Mouse (Mus musculus): ENCODE measurements around the gene Tst. TPM values are rescaled to one million over a fixed set of nuclear protein-coding genes. Genes with fewer than 3 reads are reported as not detected.
A peak's percentile ranks its signal among the peaks of the same experiment; 100 is the strongest.

Tst gene
- total RNA-seq, 2 experiments from 2014 or later, result 21.7 to 24.2 TPM

DNA sequence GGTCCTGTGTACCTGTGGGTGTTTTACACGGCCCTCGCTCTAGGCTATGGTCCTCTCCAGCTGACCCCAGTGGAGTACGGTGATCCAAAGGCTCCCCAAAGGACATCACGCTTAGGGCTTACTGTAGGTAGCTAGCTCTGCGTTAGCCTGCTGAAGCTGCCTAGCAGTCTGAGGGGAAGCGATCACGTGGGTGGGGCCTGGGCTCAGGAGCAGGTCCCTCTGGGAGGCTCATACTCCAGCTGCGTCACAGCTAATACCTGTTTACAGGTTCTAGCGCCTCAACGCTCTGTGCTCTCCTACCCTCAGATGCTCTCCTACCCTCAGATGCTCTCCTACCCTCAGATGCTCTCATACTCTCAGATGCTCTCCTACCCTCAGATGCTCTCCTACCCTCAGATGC, 25.2 kb upstream of the Tst start:
- DNase-seq (ENCODE audit: low spot score), result no peak

DNA sequence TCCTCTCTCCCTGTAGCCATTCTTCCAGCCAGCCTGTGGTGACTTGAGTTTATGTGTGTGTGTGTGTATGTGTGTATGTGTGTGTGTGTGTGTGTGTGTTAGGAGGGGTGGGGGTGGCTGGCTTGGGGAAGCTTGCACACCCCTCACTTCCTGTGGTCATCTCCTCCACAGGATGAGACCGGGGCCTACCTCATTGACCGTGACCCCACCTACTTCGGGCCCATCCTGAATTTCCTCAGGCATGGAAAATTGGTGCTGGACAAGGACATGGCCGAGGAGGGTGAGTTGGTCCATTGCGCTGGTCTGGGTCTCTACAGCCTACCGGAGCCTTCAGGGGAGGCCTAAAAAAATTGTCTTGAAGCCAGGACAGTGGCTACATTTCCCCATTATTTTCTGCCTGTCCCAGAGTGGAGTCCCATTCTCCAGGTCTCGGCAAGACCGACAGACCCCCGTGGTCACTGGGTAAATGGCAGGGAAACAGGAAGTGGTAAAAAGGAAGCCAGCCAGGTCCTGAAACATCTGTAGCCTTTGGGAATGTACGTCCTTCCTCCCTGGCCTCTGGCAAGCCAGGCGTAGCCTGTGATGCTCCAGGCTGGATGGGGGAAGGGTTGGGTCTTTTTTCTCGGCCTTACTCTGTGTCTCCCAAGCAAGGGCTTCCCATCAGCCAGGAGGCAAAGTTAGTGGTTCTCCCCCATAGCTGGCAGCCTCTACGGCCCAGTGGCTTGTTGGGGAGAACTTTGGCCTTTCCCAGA, 24.3 kb upstream of the Tst start:
- no peak for DNase-seq (ENCODE audit: low spot score)

DNA sequence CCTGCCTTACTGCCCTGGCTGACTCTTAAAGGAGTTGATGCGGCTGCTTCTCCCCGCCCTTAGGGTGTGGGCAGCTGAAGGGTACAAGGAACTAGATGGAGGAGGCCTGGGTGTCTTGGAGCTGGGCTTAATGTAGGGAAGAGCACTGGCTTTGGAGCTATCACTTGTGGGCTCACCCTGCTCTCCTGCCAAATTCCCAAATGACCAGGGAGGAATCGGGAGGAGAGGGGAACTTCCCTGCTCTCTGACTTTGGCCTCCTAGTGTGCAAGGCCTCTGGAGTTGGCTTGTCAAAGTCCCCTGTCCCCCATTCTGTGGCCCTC, 23.4 kb upstream of the Tst start:
- no peak for DNase-seq (ENCODE audit: low spot score)

DNA sequence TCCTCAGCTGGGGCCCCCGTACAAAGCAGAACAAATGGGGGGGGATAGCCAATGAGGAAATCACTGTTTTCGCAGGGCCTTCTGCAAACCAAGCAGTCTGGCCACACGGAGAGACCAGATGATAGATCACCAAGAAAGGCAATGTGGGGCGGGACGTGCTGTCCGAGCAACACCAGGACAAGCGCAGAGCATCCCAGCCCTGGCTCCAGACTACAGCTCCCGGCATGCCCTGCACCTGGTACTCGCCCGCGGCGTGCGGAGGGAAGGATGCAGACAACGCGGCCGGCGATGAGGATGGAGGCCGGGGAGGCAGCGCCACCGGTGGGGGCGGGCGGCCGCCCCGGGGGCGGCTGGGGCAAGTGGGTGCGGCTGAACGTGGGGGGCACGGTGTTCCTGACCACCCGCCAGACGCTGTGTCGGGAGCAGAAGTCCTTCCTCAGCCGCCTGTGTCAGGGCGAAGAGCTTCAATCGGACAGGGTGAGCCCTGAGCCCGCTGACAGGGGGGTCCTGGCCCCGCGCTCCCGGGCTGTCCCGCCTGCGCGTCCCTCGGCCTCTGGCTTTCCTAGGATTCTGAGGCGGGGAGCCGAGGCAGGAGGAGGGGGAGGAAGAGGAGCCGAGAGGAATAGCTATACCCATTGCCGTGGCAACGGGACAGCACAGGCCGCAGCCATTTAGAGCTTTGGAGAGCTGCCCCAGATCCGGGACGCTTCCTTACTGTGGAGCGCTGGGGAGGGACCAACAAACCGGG, 22.9 kb upstream of the Tst start, which contains the start of gene Kctd17:
Kctd17 (plus strand) TSS at position 174 of the 748 bp plus-strand sequence.
- DNase-seq (ENCODE audit: low spot score), result peak; percentile 73

DNA sequence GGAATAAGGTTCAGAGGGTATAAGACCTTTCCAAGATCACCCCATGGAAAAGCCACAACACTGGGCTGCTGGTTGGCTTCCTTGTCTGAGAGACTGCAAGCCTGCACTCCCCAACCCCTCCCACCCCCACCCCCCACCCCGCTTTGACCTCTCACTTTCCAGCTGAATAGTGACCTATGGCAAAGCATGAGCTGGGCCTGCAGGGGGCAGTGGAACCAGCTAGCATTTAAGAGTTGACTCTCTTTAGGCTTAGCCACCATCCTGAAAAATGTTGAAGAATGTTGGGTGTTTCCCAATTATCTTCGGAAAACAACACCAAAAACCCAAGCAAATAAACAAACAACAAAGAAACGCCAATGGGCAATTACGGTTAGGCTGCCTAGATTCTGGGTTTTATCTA, 19.5 kb upstream of the Tst start:
- DNase-seq (ENCODE audit: low spot score), result no peak

DNA sequence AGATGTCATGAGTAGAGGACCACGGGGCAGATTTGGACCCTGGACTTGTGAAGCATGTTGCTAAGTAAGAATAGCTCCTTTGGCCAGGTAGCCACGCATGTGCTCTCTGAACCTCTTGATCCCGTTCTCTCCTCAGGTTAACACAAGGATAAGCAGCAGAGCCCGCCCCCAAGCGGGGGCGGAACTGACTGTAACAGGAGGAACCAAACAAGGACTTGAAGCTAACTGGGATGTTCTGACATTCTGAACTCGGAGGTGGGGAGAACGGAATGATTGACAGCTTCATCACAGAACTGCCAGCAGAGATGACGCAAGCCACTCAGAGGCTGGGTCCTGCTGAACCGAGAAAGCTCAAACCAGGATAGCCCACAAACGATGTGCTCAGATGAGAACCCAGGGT, 18.8 kb upstream of the Tst start:
- no peak for DNase-seq (ENCODE audit: low spot score)

DNA sequence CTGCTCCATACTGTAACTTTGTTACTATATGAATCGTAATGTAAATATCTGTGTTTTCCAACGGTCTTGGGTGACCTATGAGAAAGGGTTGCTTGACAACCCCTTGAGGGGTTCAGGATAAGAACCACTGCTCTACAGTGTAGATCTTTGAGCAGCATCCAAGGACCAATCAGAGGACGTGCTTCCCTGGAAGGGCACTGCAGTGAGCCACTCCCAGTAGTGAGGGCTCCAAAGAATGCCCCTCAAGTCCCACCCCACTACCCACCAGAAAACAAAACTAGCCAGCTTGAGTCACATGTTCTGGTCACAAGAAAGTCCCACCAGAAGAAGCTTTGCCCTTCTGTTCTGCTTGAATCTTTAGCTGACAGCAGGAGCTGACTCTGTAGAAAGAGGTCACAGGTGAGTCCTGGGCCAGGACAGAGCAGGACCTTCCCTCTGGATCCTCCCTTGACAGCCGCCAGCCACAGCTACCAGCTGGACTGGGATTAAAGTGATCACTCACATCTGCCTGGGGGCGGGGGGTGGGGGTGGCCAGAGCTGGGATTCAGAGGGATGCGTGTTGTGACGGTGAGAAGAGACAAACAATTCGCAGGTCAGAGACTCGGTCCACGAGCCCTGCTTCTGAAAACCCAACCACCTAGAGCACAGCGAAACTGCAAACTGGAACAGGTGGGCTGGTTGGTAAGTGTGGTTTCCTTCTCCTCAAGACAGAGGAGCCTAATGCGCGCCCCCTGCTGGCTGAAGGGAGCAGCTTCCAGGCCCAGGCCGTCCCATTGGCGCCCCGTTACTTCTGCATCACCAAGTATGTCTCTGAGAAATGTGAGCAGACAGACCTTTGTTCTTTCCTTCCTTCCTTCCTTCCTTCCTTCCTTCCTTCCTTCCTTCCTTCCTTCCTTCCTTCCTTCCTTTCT, 16.6 kb upstream of the Tst start:
- peak; percentile 80 for DNase-seq (ENCODE audit: low spot score)

DNA sequence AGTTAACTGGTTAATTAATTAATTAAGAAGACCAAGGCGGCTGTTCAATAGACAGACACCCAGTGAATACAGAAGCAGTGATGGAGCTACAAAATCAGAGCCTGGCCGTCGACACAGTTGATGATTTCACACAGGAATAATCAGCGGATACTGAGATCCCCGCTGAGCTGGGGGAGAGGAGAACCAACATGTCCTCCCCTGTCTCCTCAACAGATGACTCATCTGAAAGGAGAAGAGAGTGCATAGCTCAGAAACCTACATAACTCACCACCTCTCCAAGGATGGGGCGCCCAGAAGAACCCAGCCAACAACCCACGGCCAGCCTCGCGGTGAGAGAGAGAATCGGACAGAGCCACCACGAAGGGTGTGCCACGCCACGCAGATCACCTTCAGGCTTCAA, 14.7 kb upstream of the Tst start:
- DNase-seq (ENCODE audit: low spot score), result no peak

DNA sequence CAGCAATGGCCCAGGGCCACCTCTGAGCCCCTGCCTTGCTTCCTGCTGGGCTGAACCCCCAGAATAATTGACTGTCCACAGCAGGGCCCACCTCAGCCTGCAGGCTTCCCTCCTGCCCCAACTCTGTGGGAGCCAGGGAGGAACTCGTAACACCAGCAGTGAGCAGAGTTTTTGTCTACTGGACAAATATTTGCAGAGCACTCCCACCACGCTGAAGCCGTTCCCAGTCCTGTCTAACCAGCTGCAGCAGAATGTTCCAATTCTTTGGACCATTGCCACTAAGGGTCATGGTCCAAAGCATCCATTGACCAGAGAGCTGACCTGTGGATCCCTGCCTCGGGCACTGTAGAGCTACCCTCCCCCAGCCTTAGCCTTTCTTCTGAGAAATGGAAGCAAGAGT, 11.2 kb upstream of the Tst start:
- DNase-seq (ENCODE audit: low spot score), result no peak

DNA sequence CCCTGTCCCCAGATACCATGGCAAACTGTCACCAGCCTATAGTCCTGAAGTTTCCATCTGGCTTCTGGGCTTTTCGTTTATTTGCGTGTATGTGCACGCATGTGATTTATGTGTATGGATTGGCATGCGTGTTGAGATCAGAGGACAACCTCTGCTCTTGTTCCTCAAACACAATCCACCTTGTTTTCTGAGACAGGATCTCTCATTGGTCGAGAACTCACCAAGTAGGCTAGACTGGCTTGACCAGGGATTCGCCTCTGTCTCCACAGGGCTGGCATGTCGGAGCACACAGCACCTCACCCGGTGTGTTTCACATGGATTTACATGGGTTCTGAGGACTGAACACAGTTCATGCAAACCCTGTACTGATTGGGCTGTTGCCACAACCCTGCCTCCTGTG, 8.4 kb upstream of the Tst start:
- no peak for DNase-seq (ENCODE audit: low spot score)

DNA sequence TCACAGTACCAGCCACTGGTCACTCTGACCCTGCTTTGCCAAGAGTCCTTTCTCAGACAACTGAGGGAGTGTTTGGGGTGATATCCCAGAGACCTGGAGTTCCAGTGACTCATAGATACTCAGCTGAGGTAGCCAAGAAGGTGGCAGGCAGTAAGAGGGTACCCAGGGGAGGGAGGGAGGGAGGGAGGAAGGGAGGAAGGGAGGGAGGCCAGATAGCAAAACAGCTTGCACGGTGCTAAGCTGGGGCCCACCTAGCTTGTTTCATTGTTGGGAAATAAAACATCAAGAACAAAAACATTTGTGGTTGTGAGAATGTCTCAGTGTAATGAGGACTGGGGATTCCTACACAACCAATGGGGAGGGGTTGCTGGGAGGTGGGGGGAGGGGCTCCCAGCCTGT, 8.0 kb upstream of the Tst start:
- no peak for DNase-seq (ENCODE audit: low spot score)

DNA sequence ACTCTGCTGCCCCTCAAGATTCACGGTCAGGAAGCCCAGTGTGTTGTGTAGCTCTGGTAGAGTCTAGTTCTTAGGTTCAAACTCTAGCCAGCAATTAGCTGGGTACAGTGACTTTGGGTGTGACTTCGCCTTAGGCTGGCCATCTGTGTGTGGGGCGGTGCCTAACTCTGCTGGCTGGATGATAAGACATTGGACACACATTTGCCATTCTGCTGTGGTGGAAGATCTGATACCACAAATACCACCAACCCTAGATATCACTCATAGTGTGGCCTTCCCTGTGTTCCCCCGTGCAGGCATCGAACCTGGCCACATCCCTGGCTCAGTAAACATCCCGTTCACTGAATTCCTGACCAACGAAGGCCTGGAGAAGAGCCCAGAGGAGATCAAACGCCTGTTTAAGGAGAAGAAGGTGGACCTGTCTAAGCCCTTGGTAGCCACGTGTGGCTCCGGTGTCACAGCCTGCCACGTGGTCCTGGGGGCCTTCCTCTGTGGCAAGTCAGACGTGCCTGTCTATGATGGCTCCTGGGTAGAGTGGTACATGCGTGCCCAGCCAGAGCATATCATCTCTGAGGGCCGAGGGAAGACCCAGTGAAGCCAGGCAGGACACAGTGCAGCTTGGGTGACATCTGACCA, 7.5 kb upstream of the Tst start:
- DNase-seq (ENCODE audit: low spot score), result no peak

DNA sequence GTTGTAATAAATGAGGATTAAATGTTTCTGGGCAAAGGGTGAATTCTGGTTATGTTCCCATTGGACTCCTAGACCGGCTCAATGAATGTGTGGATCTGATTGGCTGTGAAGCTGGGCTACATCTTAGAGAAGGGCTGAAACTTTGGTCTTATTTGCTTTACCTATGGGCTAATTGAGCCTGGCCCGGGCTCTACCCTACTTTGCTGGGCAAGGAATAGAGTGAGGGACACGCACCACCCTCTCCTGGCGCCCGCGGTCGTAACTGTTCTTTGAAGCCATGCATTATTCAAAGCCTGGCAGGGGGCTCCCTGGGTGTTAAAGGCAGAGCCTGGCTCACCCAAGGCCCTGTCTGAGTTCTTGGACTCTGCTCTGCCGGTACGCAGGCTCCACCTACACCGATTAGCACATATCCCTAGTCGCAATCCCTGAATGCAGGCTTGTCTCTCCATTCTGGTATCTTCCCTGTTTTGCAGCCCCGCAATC, 3.9 kb upstream of the Tst start:
- DNase-seq (ENCODE audit: low spot score), result no peak

DNA sequence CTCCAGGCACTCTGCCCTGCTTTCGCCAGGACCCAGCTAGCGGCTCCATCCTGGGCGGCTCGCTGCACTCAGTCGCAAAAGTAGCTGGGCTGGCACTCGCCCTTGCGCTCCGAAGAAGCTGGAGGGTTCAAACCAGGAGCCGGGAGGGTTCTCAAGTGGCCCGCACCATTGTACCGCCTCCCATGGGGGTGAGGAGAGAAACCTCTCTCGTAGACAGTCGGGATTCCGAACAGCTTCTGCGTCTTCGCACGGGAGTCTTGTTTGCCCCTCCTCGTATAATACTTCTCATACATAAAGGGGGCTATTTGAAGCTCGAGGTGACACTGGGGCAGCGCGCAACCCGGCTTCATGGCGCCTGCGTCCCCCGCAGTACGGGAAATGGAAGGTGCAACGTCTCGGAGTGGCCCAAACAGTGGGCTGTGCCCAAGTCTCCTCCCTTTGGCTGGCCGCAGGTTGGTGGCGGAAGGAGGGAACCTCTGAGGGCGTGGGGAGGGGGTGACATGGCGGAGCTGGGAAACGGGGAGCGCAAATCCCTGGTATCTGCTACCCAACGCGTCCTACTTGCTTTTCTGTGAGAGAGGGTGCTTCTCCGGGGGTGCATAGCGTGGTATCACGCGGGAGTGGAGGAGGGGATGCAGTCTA, 707 bp upstream of the Tst start, which contains the start of gene Mpst:
Mpst (plus strand) TSS at position 124 of the 642 bp plus-strand sequence.
- DNase-seq (ENCODE audit: low spot score), result peak; percentile 92

DNA sequence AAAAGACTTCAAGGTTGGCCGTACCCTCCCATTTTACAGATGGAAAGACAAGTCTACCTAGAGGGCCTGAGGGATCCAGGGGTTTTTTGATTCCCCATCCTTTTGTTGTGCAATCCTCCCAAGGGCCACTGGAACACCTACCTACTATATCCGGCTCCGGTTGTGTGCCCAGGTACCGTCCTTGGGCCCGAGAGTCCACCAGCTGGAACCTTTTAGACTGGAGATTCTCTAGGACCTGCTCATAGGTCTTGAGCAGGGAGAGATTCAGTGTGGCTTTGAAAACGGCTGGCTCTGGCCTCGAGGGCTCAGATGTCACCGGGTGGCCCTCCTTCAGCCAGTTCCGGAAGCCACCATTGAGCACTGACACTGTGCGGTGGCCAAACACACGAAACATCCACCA, 609 bp downstream of the Tst start:
- peak; percentile 13 for DNase-seq (ENCODE audit: low spot score)

DNA sequence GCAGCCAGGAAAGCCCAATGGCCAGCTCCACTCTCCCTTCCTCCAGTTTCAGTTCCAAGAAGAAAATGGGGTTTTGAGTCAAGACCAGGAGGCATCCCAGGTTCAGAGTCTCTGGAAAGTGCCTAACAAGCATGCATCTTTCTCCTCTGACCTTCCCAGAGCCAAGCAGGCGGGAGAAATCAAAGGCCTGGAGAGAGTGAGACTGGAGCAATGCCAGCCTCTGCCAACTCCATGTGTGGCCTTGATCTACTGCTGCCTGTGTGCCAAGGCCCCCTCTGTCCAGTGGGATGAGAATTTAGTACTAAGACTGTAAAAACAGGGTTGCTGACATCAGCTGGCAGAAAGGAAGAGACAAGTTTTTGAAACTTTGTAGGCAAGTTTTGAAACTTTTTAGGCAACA, 1.8 kb downstream of the Tst start:
- peak; percentile 14 for DNase-seq (ENCODE audit: low spot score)

DNA sequence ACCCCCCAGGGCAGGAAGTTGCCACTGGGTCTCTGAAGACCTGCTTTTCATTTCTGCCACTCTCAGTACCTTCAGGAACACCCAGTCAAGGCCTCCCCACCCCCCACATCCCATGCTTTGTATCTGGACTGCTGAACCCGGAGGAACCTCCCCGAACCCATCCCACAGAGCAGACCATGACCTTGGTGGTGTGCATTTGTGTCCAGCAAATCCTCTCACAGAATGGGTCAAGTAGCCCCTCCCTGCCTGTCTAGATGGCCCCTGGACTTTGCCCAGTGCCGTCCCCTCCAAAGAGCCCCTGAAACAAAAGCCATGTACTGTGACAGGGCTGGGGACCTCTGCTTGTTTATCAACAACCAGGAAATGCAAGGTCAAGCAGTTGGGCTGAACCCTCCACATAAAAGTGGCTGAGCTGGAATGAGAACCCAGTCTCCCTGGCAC, 2.4 kb downstream of the Tst start:
- no peak for DNase-seq (ENCODE audit: low spot score)

DNA sequence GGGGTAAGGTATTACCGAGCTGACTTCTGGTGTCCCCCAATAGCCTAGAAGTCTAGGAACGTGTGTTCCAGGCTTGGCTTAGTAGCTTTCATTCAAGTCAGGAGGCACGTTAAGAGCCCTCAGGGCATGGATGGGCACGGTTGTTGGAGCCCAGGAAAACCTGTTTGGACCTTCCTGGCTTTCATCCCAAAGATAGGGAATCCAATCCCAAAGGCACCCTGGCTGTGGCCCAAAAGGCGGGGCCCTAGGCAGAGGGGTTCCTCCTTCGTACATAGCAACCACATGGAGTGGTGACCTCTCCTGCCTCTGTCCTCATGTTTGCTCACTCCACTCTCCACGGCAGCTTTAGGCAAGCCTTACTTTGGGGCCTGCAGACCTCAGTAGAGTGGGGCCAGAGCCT, 3.3 kb downstream of the Tst start:
- DNase-seq (ENCODE audit: low spot score), result no peak

DNA sequence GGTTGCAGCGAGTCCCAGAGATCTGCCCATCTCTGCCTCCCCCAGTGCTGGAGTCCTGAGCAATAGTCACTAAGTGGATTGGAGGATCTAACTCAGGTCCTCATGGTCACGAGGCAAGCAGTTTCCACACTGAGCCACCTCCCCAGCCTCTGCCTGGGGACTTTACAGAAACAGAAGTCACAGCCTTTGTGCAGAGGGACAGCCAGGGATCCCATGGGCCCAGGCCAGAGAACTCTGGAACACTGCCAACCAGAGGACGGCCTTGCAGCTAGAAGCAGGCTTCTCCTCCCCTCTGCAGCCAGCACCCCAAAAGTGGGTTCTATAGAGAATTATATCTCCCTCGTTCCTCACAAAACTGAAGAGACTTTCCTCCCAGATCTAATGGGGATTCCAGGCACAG, 3.8 kb downstream of the Tst start:
- peak; percentile 78 for DNase-seq (ENCODE audit: low spot score)

DNA sequence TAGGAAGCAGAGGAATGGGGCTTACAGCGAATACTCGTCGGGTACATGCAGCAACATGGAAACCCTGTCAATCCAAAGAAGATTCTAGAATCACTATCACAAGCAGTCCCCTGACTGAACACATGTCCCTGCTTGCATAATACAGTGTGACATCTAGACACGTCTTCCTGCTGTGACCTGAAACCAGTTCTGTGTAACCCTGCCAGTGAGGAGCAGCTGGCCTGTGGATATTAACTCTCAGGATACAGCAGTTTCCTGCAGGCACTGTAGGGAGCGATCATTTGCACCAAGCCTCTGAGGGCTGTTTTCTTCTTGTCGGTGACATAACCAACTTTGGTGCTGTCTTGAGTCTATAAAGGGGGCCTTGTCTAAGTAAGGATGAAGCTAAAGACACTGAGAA, 4.4 kb downstream of the Tst start:
- DNase-seq (ENCODE audit: low spot score), result peak; percentile 64

DNA sequence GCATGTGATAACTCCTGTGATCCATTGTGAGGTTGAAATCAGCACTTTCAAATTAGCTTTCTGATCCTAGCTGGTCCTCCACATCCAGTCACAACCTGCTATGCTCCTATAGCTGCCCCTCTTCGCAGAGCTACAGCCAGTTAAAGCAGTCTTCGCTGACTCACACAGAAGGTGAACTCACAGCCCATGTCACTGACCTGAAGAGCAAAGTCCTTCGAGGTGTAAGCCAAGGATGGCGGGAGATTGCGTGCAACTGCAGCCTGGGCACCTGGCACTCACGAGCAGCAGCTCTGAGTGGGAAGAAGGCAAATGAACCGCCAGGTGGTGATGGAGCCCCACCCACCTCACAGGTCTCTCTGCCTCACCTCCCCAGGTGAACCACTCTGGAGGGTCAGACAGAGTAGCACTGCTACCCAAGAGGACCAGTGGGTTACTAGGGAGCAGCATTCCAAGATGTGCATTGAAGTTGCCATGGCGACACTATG, 10.2 kb downstream of the Tst start, which contains the start of gene Tex33:
Tex33 (minus strand) TSS at position 435 of the 485 bp plus-strand sequence.
- DNase-seq (ENCODE audit: low spot score), result no peak
